Mouse (Mus musculus): ENCODE results near the gene Ank2.
A peak's percentile ranks its signal among the peaks of the same experiment; 100 is the strongest.
"Not testable (repeated sequence)": the region's sequence is repeated elsewhere in the genome, so short reads cannot be mapped to it uniquely, and the experiment has no call there.

The Ank2 gene

DNA sequence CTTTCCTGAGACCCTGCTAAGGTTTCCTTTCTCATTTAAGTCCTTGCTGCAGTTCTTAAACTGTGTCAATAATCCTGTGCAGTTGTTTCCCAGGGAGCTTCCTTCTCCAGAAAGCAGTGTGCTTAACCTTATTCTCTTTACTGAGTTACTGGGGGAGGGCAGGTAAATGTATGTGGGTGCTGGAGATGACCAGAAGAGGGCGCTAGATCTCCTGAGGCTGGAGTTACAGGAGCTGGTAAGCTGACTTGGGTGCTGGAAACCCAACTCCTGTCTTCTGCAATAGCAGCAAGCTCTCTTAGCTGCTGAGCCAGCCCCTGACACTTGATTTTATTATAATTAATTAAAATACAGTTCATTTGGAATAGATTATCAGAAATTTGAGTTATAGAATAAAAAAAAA lies 84.7 kb downstream of the Ank2 start:
- DNase-seq (ENCODE audit: low read depth), result no peak

DNA sequence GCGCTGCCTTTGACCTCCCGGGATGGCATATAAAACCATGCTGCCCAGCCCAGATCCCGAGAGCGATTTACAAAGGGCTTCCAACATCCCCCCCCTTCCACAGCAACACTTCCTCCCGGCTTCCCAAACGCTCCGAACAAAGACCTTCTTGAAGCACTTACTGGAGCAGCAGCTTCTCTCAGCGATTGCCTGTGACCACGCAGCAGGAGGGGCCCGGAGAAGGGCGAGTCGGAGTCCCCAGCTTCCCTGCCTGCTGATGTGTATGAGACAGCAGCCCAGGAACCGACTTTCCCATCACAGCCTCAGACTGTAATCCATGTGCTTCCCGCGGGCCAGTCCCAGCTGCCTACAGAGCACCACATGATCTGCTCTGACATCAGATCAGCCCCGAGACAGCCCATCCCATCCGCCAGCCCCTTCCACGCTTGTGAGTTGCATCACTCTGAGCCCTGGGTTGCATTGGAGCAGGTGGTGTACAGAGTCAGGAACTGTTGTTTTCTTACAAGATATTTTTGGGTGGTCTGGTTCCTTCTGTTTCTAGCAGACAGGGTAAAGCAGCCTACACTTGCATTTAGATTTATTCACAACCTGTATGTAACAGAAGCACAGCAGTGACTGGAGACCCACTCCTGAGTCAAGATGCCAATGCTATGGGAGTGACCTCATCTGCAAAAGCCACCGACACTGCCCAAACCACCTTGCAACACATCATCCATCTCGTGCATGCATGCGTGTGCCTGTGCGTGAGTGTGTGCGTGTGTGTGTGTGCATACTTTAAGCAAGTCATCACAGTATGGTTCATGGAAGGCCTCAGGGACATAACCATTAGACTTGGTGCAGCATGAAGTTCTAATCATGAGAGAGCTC lies 90.2 kb downstream of the Ank2 start:
- peak; percentile 83 for DNase-seq (ENCODE audit: low read depth)

DNA sequence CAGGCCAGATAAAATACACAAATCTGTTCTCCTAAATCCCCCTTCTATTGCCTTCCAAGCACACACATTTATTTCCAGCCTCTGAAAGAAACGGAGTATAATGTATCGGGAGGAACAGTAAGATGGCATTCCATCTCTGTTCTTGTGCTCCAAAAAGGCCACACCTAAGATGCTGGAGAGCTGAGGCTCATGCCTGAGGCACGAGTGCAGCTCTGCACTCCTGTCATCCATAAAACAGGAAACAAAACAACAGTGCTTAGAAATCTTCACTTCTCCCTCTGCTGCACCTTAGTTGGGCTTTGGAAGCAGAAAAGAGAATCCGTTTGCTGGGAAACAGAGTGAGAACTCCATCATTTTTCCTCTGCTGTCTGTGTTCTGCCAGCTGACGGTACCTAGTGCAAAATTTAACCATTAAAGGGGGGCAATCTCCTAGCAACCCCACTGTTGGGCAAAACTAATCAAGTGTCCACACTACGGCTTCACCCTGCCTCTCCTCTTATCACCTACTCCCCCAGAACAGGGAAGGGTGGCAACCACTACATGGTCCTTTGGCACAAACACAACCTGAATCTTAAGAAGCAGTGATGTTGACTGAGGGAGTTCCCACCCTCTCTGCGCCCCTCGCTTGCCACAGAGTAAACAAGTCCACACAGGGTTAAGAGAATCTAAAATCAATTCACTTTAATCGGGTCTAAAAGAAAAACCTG lies 91.1 kb downstream of the Ank2 start:
- DNase-seq (ENCODE audit: low read depth), result no peak

DNA sequence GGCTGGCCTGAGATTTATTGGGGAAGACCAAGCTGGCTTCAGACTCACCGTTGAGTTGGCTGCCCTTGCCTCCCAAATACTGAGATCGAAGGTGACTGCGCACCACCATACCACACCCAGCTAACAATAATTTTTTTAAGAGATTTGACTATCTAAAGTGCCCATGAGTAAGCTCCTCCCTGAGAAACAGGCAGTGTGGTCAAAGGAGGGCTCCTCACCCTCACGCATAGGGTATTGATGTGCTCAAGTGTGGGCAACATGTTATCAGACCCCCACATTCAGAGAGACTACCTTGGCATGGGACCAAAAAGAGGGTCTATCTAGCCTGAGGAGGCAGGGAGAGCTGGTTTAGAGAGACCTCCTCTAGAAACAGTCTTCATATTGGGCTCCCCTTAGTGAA lies 92.3 kb downstream of the Ank2 start:
- no peak for DNase-seq (ENCODE audit: low read depth)

DNA sequence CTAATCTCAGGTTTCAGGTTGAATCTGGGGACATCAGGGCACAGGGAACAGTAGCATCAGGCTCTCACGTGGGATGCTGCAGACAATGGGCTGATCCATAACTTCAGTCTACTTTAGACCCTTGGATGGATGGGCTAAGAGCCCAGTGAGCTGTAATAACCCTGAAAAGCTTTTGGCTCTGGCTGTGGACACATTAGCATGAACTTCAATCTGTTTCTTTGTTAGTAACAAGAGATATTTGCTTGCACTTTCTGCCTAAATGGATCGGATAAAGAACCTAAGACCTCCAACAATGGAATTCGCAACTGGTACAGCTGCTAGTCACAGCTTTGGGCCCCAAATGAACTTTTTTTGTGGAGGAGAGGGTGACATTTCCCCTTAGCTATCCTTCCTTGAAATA lies 94.8 kb downstream of the Ank2 start:
- no peak for DNase-seq (ENCODE audit: low read depth)

DNA sequence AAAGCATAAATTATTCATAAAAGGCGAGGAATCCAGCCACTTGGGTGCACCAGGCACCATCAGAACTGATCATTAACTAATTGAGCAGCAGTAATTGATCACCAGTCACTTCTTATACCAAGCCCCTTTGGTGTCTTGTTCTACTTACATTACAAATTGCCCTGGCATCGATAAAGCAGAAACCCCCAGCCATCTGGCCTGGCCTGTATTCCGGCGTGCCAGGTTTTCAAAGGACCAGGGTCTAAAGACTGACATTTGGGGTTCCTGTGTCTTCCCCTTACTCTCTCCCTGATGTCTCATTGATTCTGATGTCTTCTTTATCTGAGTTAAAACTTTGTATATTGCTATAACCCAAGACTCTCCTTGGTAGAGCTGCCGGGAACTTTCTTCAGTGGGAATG lies 98.2 kb downstream of the Ank2 start:
- DNase-seq (ENCODE audit: low read depth), result no peak

DNA sequence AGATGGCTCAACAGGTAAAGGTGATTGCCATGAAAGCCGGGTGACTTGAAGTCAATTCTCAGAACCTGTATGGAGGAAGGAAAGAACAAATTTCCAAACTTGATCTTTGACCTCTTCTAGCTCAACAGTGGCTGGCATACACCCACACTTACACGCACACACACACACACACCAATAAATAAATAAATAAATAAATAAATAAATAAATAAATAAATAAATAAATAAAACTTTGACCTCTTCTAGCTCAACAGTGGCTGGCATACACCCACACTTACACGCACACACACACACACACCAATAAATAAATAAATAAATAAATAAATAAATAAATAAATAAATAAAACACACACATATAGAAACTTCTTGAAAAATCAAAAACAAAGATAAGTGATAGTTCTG lies 98.7 kb downstream of the Ank2 start:
- not testable (repeated sequence) for DNase-seq (ENCODE audit: low read depth)

DNA sequence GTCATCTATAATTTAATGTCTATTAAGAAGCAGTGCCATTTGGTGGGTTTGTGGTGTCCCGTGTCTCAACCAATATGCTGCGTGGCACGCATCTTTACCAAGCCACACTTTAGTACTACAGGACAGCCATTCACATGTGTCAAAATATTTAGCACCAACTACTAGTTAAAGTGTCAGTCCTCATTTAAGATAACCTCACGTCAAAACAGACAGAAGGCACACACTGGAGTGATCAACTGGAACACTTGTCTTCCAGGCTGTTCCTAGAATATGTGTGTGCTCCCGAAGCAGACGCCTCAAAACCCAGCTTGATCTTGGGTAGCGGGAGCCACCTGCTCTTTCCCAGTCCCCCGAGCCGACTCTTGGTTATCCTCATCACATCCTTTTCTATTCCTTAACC lies 101.4 kb downstream of the Ank2 start:
- no peak for DNase-seq (ENCODE audit: low read depth)

DNA sequence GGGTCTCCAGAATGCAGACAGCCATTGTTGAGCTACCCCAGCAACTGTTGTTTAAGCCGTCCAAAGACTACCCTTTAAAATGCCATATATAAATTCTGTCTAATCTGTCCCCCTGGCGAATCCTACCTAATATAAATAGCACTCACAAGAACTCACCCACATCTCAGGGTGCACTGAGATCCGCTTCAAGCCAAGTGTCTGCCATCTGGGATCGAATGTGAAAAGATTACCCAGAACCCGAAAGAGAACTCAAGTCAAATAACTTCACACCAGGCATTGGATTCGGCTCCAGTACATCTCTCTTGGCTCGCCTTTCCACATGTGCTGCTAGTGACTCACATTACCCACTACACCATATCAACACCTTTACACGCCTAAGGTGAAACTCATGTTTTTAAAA lies 103.9 kb downstream of the Ank2 start:
- DNase-seq (ENCODE audit: low read depth), result no peak

DNA sequence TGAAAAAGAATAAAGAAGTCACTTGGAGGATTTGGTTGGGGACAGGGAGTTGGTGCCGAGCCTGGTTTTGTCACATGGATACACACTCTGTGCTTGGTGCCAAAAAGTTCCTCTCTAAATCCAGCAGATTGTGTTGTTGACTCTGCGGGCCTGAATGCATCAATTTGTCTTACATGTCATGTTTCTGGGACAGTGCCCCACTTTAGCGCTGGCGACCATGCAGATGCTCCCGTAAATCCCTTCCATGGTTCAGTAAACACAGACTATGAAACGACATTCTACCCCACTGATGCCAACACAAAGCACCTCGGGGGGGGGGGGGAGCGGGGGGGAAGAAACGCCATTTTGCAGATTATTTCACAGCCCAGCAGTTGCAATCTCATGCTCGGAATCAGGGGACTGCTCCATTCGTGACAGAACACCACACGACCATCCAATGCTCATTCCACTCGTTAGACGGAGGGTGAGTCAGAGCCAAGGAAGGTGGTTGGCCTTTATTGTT lies 112.1 kb downstream of the Ank2 start:
- DNase-seq (ENCODE audit: low read depth), result no peak

DNA sequence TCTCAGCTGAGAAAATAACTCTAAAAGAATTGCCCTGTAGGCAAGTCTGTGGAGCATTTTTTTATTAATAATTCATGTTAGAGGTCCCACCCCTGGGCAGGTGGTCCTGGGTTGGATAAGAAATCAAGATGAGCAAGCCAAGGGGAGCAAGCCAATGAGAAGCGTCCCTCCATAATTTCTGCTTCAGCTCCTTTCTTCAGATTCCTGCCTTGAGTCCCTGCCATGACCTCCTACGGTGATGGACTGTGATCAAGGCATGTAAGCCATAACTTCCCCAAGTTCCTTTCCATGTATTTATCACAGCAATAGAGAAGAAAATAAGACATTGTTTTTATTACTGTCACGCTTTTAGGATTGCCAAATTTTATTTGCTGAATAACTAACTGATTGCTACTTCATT lies 115.9 kb downstream of the Ank2 start:
- DNase-seq (ENCODE audit: low read depth), result no peak

DNA sequence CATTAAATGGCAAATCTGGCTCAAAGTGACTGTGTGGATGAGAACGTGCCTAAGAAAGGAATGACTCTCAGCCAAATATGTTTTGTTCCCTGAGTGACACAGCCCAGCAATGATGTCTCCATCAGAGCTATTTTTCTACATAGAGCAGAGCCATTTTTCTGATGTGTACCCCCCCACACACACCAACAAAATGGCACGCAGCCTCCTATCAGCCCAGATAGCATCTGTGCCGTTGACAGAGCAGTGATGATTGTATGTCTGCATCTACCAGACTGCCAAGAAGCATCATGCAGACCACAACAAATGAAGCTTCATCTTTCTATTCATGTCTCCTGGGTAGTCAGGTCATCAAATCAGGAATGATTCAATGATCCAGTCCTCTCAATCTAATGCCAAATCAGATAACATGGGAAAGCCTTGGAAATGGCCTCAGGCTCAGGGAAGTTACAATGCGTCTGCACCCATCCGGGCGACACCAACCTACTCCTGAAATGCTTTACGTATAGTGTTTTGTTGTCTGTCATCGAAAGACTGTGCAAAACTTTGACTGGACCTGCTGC lies 122.2 kb downstream of the Ank2 start:
- no peak for DNase-seq (ENCODE audit: low read depth)

DNA sequence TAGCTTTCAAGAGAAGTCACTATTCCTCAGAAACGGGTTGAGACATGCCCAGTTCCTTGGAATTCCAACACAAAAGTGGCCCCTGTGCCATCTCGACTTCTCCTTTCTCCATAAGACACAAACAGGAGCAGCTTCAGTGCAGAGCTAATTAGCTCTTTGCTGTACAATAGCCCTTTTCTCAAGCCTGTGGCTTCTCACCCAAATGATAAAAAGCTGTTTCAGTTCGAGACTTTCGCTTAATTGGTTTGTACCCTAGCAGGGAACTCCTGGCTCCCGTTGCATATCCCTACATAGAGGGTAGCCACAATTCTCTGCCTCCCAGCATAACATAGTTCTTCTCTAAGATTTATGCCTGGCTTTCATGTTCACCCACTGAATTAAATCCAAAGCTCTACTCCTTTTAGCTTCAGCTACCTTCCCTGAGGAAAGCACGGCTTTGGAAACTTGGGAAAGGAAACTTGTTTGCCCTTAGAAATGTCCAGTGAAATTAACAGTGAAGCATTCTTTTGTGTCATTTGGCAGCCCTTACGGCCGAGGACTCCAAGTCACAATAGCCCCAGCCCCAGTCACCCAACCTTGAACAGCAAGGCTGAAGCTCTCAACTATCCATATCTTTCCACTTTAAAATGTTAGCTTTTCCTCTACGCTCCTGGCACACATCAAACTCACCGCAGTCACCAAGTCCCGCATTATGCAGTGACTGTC lies 123.0 kb downstream of the Ank2 start:
- no peak for DNase-seq (ENCODE audit: low read depth)

DNA sequence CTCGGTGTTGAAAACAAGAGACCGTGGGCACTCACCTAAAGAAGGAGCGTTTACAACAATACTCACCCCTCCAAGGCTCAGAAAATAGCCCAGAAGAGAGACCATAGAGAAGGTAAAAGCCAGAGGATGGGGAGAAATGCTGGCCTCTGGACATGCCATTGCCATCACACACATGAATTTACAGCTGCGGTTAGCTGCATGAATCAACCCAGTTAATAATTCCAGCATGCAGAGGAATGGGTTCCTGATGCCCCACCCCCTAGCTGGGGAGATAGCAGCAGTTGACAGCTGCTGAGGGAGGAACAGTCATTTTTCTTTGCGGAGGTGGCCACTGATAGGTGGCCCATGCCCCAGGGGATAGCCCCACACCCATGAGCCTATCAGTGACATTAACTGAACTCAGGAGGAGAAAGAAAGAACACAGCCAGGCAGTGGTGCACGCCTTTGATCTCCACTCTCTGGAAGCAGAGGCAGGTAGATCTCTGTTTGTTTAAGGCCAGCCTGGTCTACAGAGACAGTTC lies 124.9 kb downstream of the Ank2 start:
- DNase-seq (ENCODE audit: low read depth), result no peak

DNA sequence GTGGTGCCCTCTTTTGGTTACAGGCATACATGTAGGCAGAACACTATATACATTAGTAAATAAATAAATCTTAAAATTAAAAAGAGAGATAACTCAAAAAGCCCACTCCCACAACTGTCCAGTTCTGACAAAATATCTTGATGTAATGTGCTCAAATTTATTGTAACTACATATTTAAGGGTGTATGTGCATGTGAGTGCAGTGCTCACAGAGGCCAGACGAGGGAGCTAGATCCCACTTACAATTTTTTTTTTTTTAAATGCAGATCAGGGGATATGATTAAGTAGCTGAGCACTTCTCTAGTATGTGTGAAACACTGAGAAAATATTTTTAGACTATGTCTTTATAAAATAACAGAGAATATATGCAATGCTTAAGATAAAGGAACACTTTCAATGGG lies 127.4 kb downstream of the Ank2 start:
- DNase-seq (ENCODE audit: low read depth), result no peak

DNA sequence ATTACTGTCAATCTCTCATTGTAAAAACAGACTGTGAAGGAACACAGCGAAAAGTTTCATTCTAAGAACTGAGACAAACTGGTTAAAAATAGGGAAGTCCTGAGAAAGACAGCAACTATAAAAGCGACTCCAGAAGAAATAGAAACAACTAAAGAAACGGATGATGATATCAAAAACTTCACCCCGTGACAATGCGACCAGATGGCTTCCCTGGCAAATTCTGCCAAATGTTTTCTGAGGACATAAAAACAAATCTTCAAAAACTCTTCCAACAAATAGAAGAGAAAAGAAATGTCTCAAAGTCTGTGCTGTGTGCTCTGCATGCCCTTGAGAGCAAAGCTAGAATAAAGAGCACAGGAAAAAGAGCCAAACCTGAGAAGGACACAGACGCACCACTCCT lies 129.6 kb downstream of the Ank2 start:
- DNase-seq (ENCODE audit: low read depth), result no peak

DNA sequence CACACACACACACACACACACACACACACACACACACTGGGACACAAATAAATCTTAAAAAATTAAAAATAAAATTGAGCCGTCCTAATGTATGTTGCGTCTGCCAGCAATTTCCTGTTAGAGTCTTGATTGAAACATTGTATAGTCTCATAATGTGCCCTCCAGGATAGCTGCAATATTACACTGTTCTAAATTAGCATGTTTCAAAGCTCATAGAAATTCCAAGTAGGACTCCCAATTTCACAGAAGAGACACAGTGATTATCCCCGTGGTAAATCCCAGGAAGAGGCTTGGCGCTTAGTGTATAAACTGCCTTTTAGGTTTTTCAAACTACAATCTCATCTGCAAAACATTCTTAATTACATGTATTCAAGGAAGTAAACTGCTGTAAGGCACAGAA lies 131.7 kb downstream of the Ank2 start:
- no peak for DNase-seq (ENCODE audit: low read depth)

DNA sequence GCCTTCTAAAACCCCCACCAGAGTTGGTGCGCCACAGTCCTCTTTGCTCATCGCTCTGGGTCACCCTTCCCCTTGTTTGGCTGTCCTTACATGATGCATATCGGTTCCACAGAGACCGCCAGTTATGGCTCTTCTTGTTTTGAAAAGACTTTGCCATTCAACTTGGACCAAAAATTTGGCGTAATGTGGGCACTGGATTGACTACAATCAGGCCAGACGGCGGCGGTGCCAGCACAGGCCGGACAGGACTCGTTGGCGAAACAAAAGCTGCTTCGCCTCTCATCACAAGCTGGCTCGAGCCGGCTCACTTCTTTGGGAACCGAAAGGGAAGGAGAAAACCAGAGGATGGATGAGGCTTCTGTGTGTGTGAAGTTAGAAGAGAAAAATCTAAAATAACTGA lies 135.6 kb downstream of the Ank2 start:
- peak; percentile 30 for DNase-seq (ENCODE audit: low read depth)

DNA sequence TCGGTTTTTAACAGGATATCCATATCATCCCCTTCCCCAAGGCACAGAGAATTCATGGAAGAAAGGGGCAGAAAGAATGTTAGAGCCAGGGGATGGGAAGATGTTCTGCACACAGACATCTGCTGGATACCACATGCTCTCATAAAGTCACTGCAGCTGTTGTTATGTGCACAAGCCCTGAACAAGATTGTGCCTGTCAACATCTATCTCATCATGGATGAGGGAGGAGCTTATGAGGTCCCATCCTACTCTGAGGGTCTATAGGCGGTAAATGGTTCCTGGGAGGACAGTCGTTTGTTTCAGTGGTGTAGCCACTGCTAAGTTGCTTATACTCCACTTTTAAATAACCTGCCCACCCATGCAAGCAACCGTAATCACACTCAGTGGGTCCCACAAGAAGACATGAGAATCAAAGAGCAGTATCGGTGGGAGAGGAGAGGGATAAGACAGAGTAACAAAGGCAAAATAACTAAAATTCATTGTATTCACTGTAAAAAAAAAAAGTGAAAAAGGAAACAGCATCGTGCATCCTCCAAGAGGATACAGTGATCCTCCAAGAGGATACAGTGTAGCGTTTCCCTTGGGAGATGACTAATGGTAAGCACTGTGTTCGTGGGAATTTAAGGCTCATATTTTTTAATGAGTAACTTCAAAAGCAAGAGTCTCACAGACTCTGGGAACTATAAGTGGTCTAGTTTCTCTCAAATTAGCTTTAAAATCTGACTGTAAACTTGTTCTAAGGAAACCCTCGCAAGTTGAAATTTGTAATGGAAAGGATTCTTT lies 136.3 kb downstream of the Ank2 start:
- no peak for DNase-seq (ENCODE audit: low read depth)

DNA sequence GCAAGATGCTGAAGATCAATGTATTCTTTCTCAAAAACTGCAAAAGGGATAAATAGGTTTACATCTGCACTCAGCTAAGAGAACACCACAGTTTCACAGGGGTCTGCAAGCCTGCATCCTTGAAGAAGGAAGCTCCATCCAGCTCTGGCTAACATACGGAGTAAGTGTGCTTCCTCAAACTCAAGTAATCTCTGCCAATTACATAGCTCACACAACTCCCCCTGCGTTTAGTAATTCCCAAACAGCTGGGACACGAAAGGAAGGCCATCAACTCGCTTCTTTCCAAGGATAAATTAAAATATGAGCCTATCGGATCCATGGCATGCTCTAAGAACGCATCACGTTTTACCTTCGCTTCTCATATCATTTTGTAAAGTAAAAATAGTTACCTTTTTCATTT lies 137.3 kb downstream of the Ank2 start:
- no peak for DNase-seq (ENCODE audit: low read depth)

DNA sequence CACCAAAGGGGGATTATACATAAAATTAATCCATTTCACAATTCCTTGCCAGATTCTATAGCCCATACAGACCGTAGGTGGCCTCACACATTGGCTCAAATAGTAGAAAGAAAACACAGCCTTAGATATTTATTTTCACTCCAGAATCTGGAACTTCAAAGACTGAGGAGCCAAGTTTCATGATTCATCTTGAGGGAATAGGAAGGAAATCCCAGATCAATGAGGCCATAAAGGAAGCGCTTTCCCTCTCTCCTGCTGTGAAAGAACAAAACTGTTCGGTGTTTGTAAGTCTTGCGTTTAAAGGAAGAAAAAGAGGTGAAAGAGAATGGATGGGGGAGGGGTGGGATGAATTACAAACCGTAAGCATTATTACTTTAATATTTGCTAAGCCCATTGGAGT lies 137.8 kb downstream of the Ank2 start:
- no peak for DNase-seq (ENCODE audit: low read depth)

DNA sequence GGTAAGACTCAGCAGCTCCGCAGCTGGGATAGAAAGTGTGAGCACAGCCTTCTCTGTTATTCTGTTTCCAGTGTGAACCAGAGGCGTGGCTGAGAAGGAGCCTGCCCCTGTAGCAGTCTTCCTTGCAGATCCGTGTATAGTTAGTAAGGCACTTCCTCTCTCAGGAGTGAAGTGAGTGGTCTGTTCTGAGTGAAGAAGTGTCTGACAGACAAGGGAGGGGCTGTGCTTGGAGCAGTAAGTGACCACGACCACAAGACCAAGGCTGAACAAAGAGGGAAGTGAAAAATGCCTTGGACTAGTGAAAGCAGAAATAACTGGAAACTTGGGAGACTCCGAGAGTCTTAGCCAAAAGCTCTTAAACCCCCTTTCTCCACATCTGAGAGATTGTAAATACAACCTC lies 143.9 kb downstream of the Ank2 start:
- no peak for DNase-seq (ENCODE audit: low read depth)
